Mouse (Mus musculus): ENCODE data around the gene Neurog1. TPM values are rescaled to one million over a fixed set of nuclear protein-coding genes. Genes with fewer than 3 reads are reported as not detected.
A peak's percentile ranks its signal among the peaks of the same experiment; 100 is the strongest.

Gene Neurog1
- total RNA-seq (2021), result not detected

DNA sequence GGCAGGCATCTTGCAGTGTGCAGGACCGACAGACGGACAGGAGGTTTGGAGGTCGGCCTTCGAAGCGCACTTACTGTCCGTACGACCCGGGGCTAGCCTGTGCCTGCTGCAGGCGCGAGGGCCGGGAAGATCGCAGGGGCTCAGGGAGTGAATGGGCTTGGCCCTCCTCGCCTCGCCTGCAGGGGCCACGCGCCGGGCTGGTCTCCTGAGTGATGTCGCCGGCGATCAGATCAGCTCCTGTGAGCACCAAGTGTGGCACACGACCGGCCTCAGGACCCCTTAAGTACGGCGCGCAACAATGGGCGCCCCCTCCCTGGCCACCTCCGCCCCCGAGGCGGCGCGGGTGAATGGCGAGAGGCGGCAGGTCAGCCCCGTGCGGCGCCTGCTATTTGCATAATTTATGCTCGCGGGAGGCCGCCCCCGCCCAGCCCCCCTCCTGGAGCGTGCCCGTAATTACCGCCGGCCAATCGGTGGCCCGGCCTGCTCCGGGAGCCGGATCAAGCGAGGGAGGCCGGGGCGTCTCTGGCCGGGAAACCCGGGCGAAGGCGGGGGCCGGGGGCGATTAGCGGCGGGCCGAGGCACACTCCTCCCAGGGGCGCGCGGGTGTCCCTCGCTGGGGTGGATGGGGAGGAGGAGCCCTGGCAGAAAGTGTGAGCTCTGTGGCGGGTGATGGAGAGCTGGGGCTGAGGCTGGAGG is at the start of gene Neurog1:
Gene Neurog1, minus strand, starts transcription at position 240 of the 696 bp plus-strand sequence.
- DNase-seq, result no peak

DNA sequence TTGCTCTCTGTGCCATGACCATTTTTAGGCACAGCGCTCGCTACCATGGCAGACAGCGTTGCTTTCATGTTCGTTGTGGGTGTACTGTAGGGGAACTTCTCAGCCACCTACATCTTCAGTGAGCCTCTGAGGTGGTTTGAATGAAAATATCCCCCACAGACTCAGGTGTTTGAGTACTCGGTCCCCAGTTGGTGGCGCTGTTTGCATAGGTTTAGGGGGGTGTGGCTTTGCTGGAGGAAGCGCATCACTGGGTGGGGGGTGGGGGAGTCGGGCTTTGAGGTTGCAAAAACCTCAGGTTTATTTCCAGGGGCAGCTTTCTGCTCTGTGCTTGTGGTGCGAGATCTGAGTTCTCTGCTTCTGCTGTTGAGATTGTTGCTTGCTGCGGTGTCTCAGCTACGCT is 47.4 kb upstream of the Neurog1 start:
- no peak for DNase-seq

DNA sequence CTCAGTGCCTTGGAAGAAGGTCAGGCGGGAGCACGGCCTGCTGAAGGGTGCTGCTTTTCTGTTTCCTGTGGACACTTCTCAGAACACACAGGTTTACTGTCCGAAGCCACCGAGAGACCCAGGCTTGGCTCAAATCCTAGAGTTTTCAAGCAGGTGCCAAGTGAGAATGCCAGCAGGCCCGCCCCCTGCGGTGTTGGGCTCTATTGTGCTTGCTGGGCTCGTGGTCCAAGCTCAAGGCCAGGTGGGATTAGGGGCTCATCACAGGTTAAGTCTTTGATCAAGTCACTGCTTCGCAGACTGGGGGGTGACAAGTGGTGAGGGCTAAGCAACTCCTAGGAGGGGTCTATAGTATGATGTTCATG is 44.7 kb upstream of the Neurog1 start:
- DNase-seq, result no peak

DNA sequence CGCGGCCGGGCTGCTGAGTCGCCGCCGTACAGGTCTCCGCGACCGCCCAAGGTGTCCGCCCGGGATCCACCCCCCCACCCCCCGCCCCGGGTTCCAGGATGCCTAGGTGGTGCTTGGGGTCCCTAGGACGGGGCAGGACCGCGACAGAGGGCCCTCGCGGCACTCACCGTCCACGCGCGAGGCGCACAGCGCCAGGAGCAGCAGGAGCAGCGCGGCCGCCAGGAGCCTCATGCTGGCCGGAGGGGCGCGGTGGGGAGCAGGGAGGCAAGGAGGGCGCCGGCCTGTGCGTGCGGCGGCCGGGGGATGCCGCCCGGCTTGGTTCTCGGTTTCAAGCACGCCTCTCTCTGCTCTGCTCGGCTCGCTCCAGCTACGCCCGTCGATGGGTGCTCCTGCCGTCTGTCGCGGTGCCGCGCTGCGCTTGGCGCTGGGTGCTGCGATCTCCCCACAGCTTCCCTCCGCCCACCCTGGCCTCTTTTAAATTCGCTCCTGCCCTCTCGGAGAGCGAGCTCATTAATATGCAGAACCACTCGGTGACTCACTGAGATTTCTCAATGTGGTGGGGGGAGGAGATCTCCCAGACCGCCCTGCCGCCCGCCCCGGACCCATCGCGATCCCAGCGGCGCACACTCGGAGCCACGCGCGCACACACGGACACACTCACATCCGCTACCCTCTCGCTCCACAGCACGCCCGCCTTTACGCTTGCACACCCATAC is 44.1 kb upstream of the Neurog1 start, which contains the start of gene Cxcl14:
Gene Cxcl14, minus strand, starts transcription at position 609 of the 716 bp plus-strand sequence.
- peak; percentile 13 for DNase-seq

DNA sequence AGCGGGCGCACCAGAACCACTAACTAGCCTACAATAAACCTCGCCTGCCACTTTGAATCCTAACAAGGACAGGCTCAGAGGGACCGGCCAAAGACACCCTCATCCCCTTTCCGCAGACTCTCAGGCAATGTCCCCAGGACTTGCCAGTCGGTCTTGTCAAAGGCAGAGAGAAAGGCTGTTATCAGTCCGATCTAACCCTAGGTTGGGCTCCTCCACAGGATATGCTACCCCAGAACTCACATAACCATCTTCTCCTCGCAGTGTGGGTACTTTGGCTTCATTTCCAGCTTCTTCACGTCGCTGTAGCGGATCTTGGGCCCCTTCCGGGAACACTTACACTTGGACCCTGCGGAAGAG is 43.6 kb upstream of the Neurog1 start:
- DNase-seq, result no peak

DNA sequence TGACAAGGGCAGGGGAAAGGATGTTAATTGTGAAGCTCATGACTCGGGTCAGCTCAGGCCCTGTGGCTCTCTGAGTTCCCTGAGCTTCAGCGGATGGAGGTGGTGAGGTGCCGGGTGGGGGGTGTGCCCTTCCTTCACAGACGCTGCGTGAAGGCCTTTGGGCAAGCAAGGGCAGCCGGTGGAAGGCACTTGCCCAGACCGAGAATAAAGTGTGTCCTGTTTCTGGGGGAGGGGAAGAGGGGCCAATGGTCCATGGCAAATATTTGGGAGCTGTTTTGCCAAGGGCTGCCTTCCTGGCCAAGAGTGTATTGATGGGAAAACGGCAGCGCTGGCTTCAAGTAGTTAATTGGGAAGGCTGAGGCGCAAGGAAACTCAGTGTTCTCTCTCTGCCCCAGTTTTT is 42.9 kb upstream of the Neurog1 start:
- no peak for DNase-seq

DNA sequence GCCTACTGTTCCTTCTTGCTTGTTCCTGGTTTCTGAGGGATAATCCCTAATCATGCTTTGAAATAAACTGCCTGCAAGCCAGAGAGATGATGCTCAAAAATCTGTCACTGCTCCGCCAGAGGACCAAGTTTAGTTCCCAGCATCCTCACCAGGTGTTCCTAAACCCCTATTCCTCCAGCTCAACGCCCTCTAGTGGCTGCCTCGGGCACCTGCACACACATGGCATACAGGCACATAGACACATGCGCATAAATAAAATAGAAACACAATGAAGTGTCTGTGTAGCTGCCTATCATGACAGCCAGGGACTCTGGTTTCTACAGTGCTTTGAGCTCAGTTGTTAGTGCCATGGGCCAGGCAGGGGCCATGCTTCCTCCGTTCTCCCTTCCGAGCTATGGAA is 38.0 kb upstream of the Neurog1 start:
- no peak for DNase-seq

DNA sequence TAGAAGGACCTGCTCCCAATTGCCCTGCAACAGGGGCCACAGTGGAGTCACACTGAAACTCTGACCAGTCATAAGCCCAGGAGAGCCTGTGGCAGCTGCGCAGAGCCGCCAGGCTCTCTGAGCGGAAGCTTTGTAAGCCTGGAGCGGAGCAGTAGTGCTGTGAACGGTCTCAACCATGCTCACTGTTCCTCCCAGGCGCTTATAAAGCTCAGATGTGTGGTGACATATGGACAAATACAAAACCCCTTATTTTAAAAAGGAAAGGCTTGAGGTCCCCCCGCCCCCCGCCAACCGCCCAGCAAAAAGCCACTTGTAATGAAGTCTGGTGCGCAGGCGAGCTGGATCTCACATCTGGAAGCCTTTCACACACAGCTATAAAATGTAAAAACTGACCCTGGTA is 37.3 kb upstream of the Neurog1 start:
- DNase-seq, result no peak

DNA sequence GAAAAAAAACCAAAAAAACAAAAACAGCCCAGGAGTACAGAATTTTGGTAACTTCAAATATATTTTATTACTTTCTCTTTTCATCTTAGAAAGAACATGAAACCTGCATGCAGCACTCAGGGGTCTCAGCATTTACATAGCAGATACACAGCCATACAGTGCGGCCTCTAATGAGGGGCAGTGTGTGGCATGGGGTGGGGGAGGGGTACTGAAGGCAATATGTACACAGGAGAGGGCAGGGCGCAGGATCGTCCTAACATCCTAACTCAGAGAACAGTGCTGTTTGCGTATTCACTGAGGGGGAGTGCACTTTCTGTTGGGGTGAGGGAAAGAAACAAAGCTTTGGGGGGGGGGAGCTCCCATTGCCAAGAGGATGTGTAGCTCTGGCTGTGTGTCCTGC is 36.6 kb upstream of the Neurog1 start:
- DNase-seq, result no peak

DNA sequence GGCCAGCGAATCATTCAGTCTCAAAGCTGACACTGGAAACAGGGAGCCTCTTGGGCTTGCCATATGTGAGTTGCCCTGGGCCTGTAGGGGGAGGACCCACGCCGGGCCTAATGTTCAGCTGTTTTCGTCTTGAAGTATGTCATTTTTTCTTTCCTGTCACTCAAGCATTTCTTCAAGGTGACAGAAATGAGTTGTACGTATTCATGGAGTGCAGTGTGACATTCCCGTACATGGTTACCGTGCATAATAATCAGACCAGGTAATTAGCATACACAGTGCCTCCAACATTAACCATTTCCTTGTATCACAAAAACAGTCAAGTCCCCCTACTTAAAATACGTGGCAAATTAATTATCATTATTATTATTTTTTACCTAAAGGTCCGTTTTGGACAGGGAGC is 35.1 kb upstream of the Neurog1 start:
- DNase-seq, result no peak

DNA sequence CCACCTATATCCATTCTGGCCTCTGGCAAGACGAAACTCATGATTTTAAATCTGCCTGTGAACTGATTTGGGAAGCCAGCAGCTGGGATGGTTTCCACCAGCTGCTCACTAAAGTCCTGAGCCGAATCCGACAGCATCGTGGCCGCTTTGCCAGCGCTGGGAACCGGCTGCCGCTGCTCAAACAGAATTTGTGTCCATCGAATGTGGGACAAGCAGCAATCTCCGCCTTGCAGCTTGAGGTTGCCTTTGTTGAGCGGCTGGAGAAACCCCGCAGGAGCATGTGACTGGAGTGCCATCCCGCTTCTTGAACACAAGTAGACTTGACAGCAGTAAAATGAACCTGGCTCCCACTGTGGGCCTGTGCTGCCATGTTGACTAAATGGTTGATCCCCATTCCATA is 31.4 kb upstream of the Neurog1 start:
- DNase-seq, result no peak

DNA sequence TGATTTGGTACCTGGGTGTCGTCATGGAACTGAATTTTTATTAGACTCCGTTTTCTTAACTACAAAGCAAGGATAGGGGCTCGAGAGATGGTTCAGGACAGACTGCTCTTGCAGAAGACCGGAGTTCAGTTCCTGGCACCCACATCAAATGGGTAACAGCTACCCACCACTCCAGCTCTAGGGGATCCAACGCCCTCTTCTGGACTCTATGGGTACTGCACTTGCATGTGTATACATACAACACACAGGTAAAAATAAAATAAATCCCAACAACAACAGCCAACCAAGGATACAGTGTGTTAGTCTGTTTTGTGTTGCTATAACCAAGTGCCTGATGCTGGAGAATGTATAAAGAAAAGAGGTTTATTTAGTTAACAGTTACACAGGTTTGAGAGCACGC is 28.4 kb upstream of the Neurog1 start:
- no peak for DNase-seq

DNA sequence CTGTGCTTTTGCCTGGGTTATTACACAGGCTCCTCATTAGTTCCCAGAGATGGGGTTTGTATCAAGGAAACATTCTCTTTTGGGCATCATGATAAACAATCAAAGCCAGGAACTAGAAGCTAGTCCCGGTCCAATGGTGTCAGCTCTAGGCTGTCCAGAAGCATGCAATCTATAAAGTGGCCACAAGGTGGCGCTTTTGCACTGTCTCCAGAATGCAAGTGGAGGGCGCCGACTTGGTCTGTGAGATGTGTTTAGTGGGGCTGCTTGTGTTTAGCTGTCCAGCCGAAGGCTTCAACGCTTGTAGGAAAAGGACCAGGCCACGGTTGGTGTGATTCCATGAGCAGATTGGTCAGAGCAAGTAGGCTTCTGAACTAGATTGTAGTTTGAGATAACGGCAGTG is 27.5 kb upstream of the Neurog1 start:
- peak; percentile 88 for DNase-seq

DNA sequence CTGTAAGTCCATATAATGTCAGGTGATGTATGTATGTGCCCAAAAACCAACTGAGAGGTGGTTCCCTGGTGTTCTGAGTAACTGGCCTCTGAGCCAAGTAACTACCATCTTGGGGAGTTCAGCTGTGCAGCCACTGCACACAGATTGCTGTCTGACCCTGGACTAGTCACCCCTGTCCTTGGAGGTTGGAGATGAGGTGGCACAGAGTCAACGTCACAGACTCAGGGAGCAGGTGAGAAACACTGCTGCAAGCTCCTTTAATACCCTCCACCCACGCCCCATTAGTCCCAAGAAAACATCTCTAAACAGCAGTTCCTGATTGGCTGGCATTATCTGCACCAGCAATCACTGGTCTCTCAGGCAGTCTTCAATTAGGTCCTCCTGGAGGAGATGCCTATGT is 23.2 kb upstream of the Neurog1 start:
- DNase-seq, result no peak

DNA sequence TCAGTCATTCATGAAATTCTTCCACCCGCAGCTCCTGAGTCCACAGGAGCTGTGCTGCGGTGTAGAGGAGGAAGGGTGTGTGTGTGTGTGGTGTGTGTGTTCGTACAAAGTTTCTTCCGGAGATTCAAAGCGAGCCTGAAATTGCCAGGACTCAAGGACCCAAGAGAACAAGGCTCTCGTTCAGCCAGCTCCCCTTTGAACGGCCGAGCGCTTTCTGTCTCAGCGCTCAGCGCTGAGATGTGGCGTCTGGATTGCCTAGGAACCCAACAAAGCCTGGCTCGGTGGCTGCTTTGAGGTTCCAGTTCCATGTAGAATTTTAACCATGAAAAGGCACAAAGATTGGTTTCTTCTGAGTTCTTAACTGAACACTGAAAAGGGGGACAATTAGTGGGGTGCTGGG is 18.2 kb upstream of the Neurog1 start:
- no peak for DNase-seq

DNA sequence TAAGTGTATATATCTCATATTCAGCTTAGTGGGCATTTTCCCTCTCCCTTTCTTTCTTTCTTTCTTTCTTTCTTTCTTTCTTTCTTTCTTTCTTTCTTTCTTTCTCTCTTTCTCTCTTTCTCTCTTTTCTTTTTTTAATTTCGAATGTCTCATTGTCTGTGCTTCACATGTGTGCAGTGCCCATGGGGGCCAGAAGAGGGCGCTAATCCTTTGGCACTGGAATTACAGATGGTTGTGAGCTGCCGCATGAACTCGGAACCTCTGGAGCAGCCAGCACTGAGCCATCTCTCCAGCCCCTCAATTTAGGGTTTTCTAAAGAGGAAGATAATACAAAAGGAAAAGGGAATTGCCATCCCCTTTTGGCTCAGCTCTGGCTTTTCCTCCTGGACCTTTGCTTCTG is 15.4 kb upstream of the Neurog1 start:
- DNase-seq, result no peak

DNA sequence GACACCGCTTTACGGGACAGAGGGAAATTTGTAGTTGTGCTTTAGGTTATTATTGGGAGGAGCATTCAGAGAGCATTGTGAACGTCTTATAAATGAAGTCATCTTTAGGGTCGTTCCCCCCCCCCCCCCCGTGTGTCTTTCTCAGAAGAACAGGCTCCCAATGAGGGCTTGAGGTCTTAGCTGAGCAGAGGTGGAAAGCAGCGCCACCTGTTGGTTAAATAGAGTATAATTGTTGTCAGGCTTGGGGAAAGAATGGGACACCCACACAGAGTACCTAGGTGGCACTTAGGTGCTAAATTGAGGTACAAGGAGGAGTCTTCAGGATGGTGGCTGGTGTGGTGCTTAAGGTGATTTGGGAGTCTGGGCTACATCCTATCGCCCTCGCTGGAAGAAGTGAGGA is 14.5 kb upstream of the Neurog1 start:
- DNase-seq, result peak; percentile 33

DNA sequence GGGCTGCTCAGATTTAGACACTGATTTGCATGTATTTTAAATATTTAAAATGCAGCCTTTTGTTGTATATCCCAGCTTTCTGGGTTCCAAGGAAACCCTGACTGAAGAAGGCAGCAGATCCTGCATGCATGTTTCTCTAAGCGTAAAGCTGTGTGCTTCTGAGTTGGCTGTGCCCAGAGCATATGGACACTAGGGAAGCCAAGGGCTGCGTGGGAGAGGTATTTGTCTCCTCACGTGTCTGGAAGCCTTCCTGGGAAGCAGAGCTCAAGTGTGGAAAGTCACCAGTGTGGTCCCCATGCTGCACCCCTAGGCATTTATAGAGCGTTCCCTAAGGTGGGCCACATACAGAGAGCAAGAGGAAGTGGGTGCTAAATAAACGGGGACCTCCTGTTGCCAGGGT is 13.7 kb upstream of the Neurog1 start:
- no peak for DNase-seq

DNA sequence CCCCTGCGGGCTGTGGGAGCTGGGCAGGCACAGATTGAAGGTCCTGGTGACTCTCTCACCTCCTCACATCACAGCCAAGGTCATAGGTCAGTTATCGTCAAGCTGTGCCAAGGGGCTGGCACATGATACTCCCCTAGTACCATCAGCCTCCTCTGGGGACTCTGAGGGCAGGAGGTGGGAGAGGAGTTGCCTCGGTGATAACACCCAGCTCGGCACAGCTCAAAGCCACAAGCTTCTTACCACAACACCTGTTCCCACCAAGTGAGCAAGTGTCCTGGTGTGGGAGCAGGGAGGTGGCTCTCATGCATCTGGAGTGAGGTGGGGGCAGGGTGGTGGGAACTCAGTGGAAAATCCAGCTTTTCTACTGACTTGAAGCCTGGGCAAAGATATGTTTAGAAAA is 10.3 kb upstream of the Neurog1 start:
- DNase-seq, result no peak

DNA sequence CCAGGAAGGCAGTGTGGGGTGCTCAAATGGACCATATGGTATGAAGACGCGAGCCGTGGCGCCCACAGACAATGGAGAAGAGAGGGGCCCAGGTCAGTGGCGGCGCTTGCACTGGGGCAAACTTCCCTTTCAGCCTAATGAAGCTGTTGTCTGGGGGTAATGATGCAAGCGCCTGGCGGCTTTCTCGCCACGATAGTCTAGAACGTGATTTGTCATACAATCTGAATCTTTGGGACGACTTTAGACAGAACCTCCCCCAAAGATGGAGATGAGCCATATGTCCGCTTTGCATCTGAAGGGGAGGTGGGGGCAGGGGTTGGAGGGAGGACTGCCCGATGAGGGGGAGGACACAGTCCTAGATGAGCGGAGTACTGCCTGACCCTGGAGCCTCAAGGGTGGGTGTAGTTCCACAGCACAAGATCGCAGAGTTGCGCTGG is 8.4 kb upstream of the Neurog1 start:
- DNase-seq, result no peak

DNA sequence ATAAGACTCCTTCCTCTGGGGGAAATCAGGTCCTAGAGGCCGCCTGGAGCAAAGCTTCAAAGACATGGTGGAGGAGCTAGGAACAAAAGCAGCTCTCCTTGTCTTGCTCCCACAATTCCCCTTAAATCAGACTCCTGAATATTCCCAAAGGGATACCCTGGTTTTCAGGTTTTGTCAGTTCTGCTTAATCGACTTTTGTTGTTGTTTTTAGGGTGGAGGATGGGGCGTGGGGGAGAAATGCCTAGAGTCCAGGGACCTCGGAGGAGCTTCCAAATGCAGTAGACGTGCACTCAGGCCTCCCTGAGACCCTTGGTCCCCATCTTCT is 7.9 kb upstream of the Neurog1 start:
- no peak for DNase-seq

DNA sequence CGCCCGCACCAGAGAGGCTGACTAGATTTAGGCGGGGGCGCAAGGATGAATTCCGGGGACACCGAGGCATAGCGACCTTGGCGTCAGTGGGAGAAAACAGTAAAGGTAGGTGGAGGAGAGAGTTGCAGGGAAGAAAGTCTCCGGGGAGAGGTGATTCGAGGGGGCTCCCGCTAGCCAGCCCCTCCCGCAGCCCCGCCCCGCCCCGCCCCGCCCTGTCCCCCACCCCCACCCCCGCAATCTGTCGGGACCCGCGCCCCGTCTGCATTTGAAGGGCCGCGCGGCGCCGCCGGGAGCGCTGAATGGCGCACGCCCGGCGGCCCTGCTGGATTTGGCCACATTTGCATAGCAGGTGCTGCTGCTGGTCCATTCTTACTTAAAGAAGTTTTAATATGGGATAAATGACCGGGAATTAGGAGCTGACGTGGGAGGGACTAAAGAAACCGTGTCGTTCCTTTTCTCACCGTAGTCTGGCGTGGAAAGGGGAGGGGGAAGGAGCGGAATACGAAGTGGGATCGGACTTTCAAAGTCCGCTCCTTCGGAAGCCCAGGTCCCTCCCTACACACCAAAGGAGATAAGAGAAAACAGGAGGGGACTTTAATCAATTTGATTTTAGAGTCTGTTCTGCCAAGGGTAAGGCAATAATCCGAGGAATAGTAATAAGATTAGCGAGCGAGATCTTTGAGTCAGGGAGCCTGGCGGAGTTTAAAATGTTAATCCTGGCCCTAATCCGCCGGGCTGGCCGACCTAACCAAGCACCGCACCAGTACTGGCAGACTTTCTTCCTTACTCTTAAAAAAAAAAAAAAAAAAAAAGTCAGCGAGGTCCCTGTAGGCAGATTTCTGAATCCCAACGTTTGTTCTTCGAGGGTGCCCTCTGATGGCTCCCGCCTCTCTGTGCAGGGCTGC is 7.3 kb upstream of the Neurog1 start:
- DNase-seq, result no peak

DNA sequence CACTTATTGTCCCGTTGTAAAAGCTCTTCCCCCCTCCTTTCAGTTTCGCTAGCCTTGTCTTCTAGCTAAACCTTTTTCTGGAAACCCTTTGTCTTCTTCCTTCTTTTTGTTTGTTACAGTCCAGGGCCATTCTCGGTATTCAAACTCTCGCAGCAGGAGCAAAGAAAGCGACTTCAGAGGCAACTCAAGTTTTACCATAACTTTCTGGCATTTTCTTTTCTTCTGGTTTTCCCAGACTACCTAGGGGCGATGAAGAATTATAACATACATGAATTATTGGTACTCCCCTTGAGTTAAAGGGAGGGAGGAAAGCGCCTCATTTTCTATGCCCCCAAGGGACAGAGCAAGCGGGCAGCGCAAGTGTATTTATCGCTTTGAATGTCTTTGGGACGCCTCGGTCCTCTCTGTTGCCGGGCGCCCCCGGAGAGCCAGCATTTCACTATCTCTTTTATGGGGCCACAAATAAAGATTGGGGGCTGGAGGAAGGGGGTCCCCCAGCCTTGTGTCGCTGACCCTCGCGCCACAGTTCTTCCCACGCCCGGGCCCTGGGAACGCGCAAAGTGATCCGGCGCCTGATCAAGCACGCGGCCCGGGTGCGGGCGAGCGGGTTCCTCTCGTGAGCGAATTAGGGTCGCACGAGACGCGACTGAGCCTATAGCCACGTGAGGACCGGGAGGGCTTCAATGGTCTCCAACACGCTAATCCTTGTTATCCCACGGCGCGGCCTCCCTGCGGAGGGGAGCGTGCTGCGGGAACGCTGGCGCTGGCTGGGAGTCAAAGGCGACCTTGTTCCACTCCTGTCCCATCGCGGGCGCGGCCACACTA is 6.4 kb upstream of the Neurog1 start:
- DNase-seq, result no peak

Measured in heart, postnatal 4 days (tissue).